Mouse (Mus musculus) adrenal gland, postnatal 14 days (tissue): ENCODE measurements around the gene Gjc1. TPM values are rescaled to one million over a fixed set of nuclear protein-coding genes. Genes with fewer than 3 reads are reported as not detected.

Source experiments
- total RNA-seq: library from RNA; stranded (reverse); gene quantifications from 2 replicates; pipeline ENCODE4 v1.2.3, GENCODE M21; 2021

Gene Gjc1
- total RNA-seq, 1 experiment from 2014 or later = 22.5 TPM

Other genes starting within 250 kb of the Gjc1 start
- gene Gm11627, start 240.2 kb downstream of the Gjc1 start, total RNA-seq = 0.44 and 0.60 TPM in 2 replicates
- gene Fzd2, start 215.3 kb downstream of the Gjc1 start, total RNA-seq = 4.0 and 4.4 TPM in 2 replicates
- gene Meioc, start 156.0 kb downstream of the Gjc1 start, total RNA-seq = not detected in 2 replicates
- 23.2 and 23.6 TPM in 2 replicates for gene Ccdc43, start 121.9 kb downstream of the Gjc1 start, total RNA-seq
- 10.3 and 17.2 TPM in 2 replicates for gene Adam11, start 58.3 kb downstream of the Gjc1 start, total RNA-seq
- gene Higd1b, start 16.1 kb upstream of the Gjc1 start, total RNA-seq = 3.8 and 4.1 TPM in 2 replicates
- 79.9 and 96.2 TPM in 2 replicates for gene Eftud2, start 61.3 kb upstream of the Gjc1 start, total RNA-seq
- gene Ccdc103, start 61.5 kb upstream of the Gjc1 start, total RNA-seq = 0.38 and 0.59 TPM in 2 replicates
- gene Fam187a, start 65.5 kb upstream of the Gjc1 start, total RNA-seq = not detected in 2 replicates
- 0.68 and 1.2 TPM in 2 replicates for gene Gfap, start 81.2 kb upstream of the Gjc1 start, total RNA-seq
- 6.9 and 8.6 TPM in 2 replicates for gene Kif18b, start 105.4 kb upstream of the Gjc1 start, total RNA-seq
- 35.3 TPM in 2 replicates for gene C1ql1, start 127.0 kb upstream of the Gjc1 start, total RNA-seq
- gene Nmt1, start 208.5 kb upstream of the Gjc1 start, total RNA-seq = 88.8 and 93.1 TPM in 2 replicates
- gene Dcakd, start 208.6 kb upstream of the Gjc1 start, total RNA-seq = 65.0 and 66.3 TPM in 2 replicates